Mouse (Mus musculus) G1E (cell line): ENCODE measurements around the gene C1qb. TPM values are rescaled to one million over a fixed set of nuclear protein-coding genes. Genes with fewer than 3 reads are reported as not detected.

Source experiments
- ATAC-seq: 2 replicates; pipeline ENCODE4 v1.8.0; 2016; ENCODE audit warnings: mild to moderate bottlenecking; ENCODE audit not compliant: insufficient number of reproducible peaks, poor library complexity, low FRiP score, severe bottlenecking; ENCODE audit errors: extremely low read depth
- DNase-seq: peaks from one replicate; pipeline ENCODE4 v3.0.0; 2012; ENCODE audit warnings: low spot score
- H3K27me3 ChIP-seq: 2 replicates; pipeline ENCODE4 v1.6.1; 2012; ENCODE audit warnings: mild to moderate bottlenecking, low read length, inconsistent platforms; ENCODE audit not compliant: insufficient read depth
- H3K36me3 ChIP-seq: replicated peaks from 2 replicates; pipeline ENCODE3; 2012; ENCODE audit warnings: mild to moderate bottlenecking, inconsistent platforms
- H3K4me1 ChIP-seq: 2 replicates; pipeline ENCODE4 v1.6.1; 2012; ENCODE audit warnings: low read depth, low read length, inconsistent platforms, mixed read lengths; ENCODE audit not compliant: insufficient read depth
- H3K4me3 ChIP-seq: 2 replicates; pipeline ENCODE4 v1.5.1; 2012; ENCODE audit warnings: low read depth, mild to moderate bottlenecking, inconsistent platforms, low read length, moderate library complexity, mixed read lengths
- H3K9me3 ChIP-seq: replicated peaks from 2 replicates; pipeline ENCODE4 v1.6.1; 2012; ENCODE audit warnings: inconsistent platforms
- CTCF ChIP-seq: IDR thresholded peaks from 2 replicates; pipeline ENCODE4 v1.5.1; 2012; ENCODE audit warnings: low read depth, low read length, inconsistent platforms, mixed read lengths
- GATA1 ChIP-seq: IDR thresholded peaks from 2 replicates; pipeline ENCODE4 v1.6.1; 2012; ENCODE audit warnings: borderline replicate concordance, low read length, inconsistent platforms, mixed read lengths
- GATA2 ChIP-seq: IDR thresholded peaks from 2 replicates; pipeline ENCODE4 v1.6.1; 2012; ENCODE audit warnings: low read depth, low read length, inconsistent platforms, borderline replicate concordance
- POLR2AphosphoS5 ChIP-seq: IDR thresholded peaks from 2 replicates; pipeline ENCODE4 v1.6.1; 2012; ENCODE audit warnings: low read depth, low read length, inconsistent platforms; ENCODE audit not compliant: insufficient replicate concordance
- TAL1 ChIP-seq: conservative IDR thresholded peaks from 2 replicates; pipeline ENCODE4 v1.6.1; 2012; ENCODE audit warnings: low read depth, low read length, inconsistent platforms, mixed read lengths
- polyA plus RNA-seq: library from polyadenylated mRNA; stranded (reverse); fragments of >175 nt; gene quantifications from 2 replicates; pipeline ENCODE4 v1.2.3, GENCODE M21; 2012
- total RNA-seq, 2 experiments: library from RNA; stranded (forward) in 1 of 2; stranded (reverse) in 1 of 2; fragments of 200-1000 nt in 1 of 2; fragments of >200 nt in 1 of 2; fragmentation: Nextera tagmentation in 1 of 2; gene quantifications; 2 replicates each; pipeline ENCODE4 v1.2.3; 2014 to 2017

The C1qb gene
- total and polyA plus RNA-seq, 3 experiments, result 0.09 to 0.16 TPM; not detected in 1

- H3K4me1 ChIP-seq, result no peaks in the 10 kb centered on the region
- TF ChIP-seq CTCF, result no peak
- TF ChIP-seq GATA1, result no peak
- no peak for TF ChIP-seq GATA2
- TF ChIP-seq POLR2AphosphoS5, result no peak
- TF ChIP-seq TAL1, result no peak
- DNase-seq, result no peak
- H3K27me3 ChIP-seq, result peaks cover 2% of the 10 kb centered on the region; the same call in 1 of the 2 replicates
- H3K36me3 ChIP-seq, result no peaks in the 10 kb centered on the region
- no peak for ATAC-seq
- no peak overlapping the region for H3K4me3 ChIP-seq
- H3K9me3 ChIP-seq, result no peaks in the 10 kb centered on the region
Measured at GRCm38 (mm10) chr4:136861806-136862205, 24.2 kb downstream of the C1qb start.

- DNase-seq (no peak), ATAC-seq (no peak)
- TF ChIP-seq TAL1, result no peak
- TF ChIP-seq GATA2, result no peak
- TF ChIP-seq GATA1, result no peak
- no peak for TF ChIP-seq POLR2AphosphoS5
- peak; percentile 30 for TF ChIP-seq CTCF
- H3K4me1 ChIP-seq, result no peaks in the 10 kb centered on the region
- no peak overlapping the region for H3K4me3 ChIP-seq
- no peaks in the 10 kb centered on the region for H3K9me3 ChIP-seq
- H3K36me3 ChIP-seq, result no peaks in the 10 kb centered on the region
- H3K27me3 ChIP-seq, result peaks cover under 1% of the 10 kb centered on the region; the same call in 1 of the 2 replicates
Measured at GRCm38 (mm10) chr4:136860022-136860421, 26.0 kb downstream of the C1qb start.

GRCm38 (mm10) chr4:136855081-136855480, 30.9 kb downstream of the C1qb start:
- no peak for TF ChIP-seq GATA1
- no peak for TF ChIP-seq CTCF
- no peak for TF ChIP-seq GATA2
- TF ChIP-seq POLR2AphosphoS5, result no peak

GRCm38 (mm10) chr4:136852989-136853388, 33.0 kb downstream of the C1qb start:
- no peaks in the 10 kb centered on the region for H3K27me3 ChIP-seq
- H3K4me1 ChIP-seq, result no peaks in the 10 kb centered on the region
- no peak for TF ChIP-seq POLR2AphosphoS5
- no peak for TF ChIP-seq CTCF
- TF ChIP-seq TAL1, result no peak
- TF ChIP-seq GATA1, result no peak
- TF ChIP-seq GATA2, result no peak
- H3K4me3 ChIP-seq, result no peak overlapping the region; the same call in 1 of the 2 replicates
- H3K9me3 ChIP-seq, result no peaks in the 10 kb centered on the region
- no peak for ATAC-seq
- H3K36me3 ChIP-seq, result no peaks in the 10 kb centered on the region
- no peak for DNase-seq

More at GRCm38 (mm10) chr4:136855081-136855480, 30.9 kb downstream of the C1qb start:
- Histone ChIP-seq H3K27me3 (no peaks in the 10 kb centered on the region), H3K9me3 (no peaks in the 10 kb centered on the region), H3K36me3 (no peaks in the 10 kb centered on the region), H3K4me1 (no peaks in the 10 kb centered on the region), H3K4me3 (no peak overlapping the region)
- ATAC-seq, result no peak
- no peak for DNase-seq

- Histone ChIP-seq H3K4me3 (no peak overlapping the region), H3K36me3 (no peaks in the 10 kb centered on the region), H3K9me3 (no peaks in the 10 kb centered on the region), H3K4me1 (no peaks in the 10 kb centered on the region), H3K27me3 (no peaks in the 10 kb centered on the region)
- TF ChIP-seq GATA1 (no peak), POLR2AphosphoS5 (no peak), TAL1 (no peak)
- no peak for ATAC-seq
- no peak for DNase-seq
Measured at GRCm38 (mm10) chr4:136852119-136852518, 33.9 kb downstream of the C1qb start.

- no peaks in the 10 kb centered on the region for H3K4me1 ChIP-seq
- H3K9me3 ChIP-seq, result no peaks in the 10 kb centered on the region
- H3K4me3 ChIP-seq, result no peak overlapping the region
- H3K27me3 ChIP-seq, result no peaks in the 10 kb centered on the region
- DNase-seq, result no peak
- H3K36me3 ChIP-seq, result no peaks in the 10 kb centered on the region
- no peak for TF ChIP-seq GATA2
- no peak for TF ChIP-seq GATA1
- TF ChIP-seq CTCF, result no peak
- no peak for TF ChIP-seq TAL1
- TF ChIP-seq POLR2AphosphoS5, result no peak
- ATAC-seq, result no peak
Measured at GRCm38 (mm10) chr4:136848565-136848964, 37.4 kb downstream of the C1qb start.

GRCm38 (mm10) chr4:136847166-136847565, 38.8 kb downstream of the C1qb start:
- Histone ChIP-seq H3K27me3 (no peaks in the 10 kb centered on the region), H3K4me1 (no peaks in the 10 kb centered on the region)
- no peak for TF ChIP-seq CTCF
- TF ChIP-seq GATA1, result no peak
- TF ChIP-seq TAL1, result no peak
- no peak for TF ChIP-seq GATA2
- no peak for TF ChIP-seq POLR2AphosphoS5

More at GRCm38 (mm10) chr4:136847166-136847565, 38.8 kb downstream of the C1qb start:
- Histone ChIP-seq H3K9me3 (no peaks in the 10 kb centered on the region), H3K4me3 (no peak overlapping the region), H3K36me3 (no peaks in the 10 kb centered on the region)
- DNase-seq (no peak), ATAC-seq (no peak)
